Mouse (Mus musculus) thymus, adult 2 months (tissue): ENCODE data around the gene Atp5h. TPM values are rescaled to one million over a fixed set of nuclear protein-coding genes. Genes with fewer than 3 reads are reported as not detected.

Source experiments
- DNase-seq: peaks from one replicate; pipeline ENCODE4 v3.0.0; 2021
- H3K27ac ChIP-seq: fragments of 200-500 bp; 2 replicates; pipeline ENCODE4 v1.5.1; 2012; ENCODE audit warnings: low read length, control low read depth; ENCODE audit not compliant: control insufficient read depth, insufficient read depth
- H3K27me3 ChIP-seq: fragments of 200-500 bp; 2 replicates; pipeline ENCODE4 v1.6.1; 2012; ENCODE audit warnings: mild to moderate bottlenecking, low read length, moderate library complexity, mixed read lengths; ENCODE audit not compliant: control insufficient read depth, insufficient read depth
- H3K36me3 ChIP-seq: fragments of 200-500 bp; 2 replicates; pipeline ENCODE4 v1.6.1; 2012; ENCODE audit warnings: mild to moderate bottlenecking, low read length, moderate library complexity; ENCODE audit not compliant: control insufficient read depth, insufficient read depth
- H3K4me1 ChIP-seq: fragments of 200-500 bp; replicated peaks from 2 replicates; pipeline ENCODE4 v1.6.1; 2012; ENCODE audit warnings: low read length; ENCODE audit not compliant: control insufficient read depth, insufficient read depth
- H3K4me3 ChIP-seq: fragments of 200-500 bp; 2 replicates; pipeline ENCODE4 v1.5.1; 2012; ENCODE audit warnings: mild to moderate bottlenecking, low read length, control low read depth, moderate library complexity; ENCODE audit not compliant: control insufficient read depth, insufficient read depth
- CTCF ChIP-seq: fragments of 200-500 bp; IDR thresholded peaks from 2 replicates; pipeline ENCODE4 v1.5.1; 2012; ENCODE audit warnings: mild to moderate bottlenecking, control low read depth, low read length, moderate library complexity, borderline replicate concordance; ENCODE audit not compliant: control insufficient read depth, poor library complexity, insufficient read depth; ENCODE audit errors: extremely low read depth
- POLR2A ChIP-seq: fragments of 200-500 bp; IDR thresholded peaks from 2 replicates; pipeline ENCODE4 v1.6.1; 2012; ENCODE audit warnings: mild to moderate bottlenecking, low read length, control low read depth, moderate library complexity; ENCODE audit not compliant: control insufficient read depth, poor library complexity, insufficient read depth; ENCODE audit errors: extremely low read depth
- WGBS: fragments of 180-500 bp; shearing (Covaris S2); methylation state at CpG from one replicate; pipeline ENCODE4 v1.1.7; 2018; 5-methylcytosine and 5-hydroxymethylcytosine counted together
- polyA plus RNA-seq: library from polyadenylated mRNA; depleted of rRNA; stranded (reverse); fragments of >200 nt; gene quantifications from 2 replicates; pipeline ENCODE4 v1.2.3, GENCODE M21; 2012; rRNA removed

Gene Atp5h
- polyA plus RNA-seq, 1 experiment: 155 TPM

DNA sequence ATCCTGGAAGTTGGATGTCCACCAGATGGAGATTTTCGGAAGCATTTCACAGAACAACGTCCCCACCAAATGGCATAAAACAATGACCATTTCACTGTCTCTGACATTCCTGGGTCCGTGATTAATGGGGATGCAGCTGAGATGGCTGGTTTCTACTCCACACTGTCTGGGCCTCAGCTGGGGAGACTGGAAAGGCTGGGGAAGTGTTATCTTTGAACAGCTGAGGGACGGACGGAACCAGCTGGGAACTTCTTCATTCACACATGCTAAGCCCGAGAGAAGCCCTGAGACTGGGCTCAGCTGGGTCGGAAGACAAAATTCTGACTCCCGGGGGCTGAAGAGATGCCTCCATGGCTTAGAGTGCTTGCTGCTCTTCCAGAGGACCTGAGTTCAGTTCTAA lies 48.4 kb downstream of the Atp5h start:
- no peak for DNase-seq
- Histone ChIP-seq H3K4me3 (no peak overlapping the region), H3K4me1 (peaks cover 17% of the 10 kb centered on the region), H3K27me3 (peaks cover 18% of the 10 kb centered on the region), H3K27ac (no peak overlapping the region), H3K36me3 (no peaks in the 10 kb centered on the region)
- 91% methylated on average over 8 of the region's 8 CpGs for WGBS
- TF ChIP-seq POLR2A: no peak

DNA sequence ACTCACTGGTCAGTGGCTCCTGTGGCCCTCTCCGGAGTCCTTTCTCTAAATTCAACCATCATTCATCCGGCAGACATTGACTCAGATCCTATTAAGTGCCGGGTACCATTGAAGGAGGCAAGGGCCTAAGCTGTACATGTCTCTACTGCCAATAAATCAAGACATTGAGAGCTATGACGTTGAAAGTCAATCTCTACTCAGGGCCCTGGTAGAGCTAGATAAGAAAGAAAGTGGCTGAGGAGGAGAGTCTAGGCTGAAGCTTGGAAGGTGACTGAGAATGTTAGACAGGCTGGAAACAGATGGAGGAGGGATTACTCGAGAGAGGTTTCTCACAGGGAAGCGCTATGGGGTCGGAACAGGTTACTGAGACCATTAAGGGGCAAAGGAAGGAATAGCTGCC lies 49.4 kb downstream of the Atp5h start:
- Histone ChIP-seq H3K4me1 (peaks cover 23% of the 10 kb centered on the region), H3K4me3 (no peak overlapping the region), H3K36me3 (no peaks in the 10 kb centered on the region), H3K27ac (no peak overlapping the region), H3K27me3 (peaks cover 17% of the 10 kb centered on the region)
- WGBS: 68% methylated on average over 7 of the region's 7 CpGs
- DNase-seq: no peak
- TF ChIP-seq CTCF (no peak), POLR2A (no peak)

DNA sequence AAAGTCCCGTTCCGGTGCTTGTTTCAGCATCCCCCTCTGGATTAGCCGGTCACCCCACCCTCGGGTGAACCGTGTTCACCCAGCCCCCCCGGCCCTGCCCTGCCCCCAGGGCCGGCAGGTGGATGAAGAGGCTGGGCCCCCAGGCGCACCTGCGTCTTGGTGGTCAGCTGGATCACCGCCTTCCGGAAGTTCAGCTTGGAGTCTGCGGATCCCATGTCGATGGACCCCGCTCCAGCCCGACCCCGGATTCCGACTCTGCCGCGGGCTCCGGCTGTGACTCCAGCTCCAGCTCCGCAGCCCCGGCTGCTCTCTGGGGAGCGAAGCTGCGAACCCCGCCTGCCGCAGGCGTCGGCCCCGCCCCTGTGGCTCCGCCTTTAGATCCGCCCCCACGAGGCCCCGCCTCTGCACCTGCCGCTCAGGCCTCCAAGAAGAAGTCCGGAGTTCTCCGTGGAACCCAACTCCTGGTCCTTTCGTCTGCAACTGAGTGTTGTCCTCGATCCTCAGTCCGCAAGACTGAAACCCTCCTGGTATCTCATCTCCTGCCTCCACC lies 52.3 kb downstream of the Atp5h start, which contains the start of gene Hid1:
Gene Hid1 (minus strand): TSS at position 362 of the 550 bp plus-strand sequence.
- Histone ChIP-seq H3K36me3 (no peaks in the 10 kb centered on the region), H3K27me3 (no peaks in the 10 kb centered on the region), H3K27ac (no peak within 1 kb of the TSS), H3K4me1 (peaks cover 19% of the 10 kb centered on the region), H3K4me3 (peak within 1 kb of the TSS; percentile 85)
- TF ChIP-seq CTCF: no peak
- peak; percentile 84 for TF ChIP-seq POLR2A
- peak; percentile 92 for DNase-seq
- under 1% methylated on average over 39 of the region's 39 CpGs for WGBS

DNA sequence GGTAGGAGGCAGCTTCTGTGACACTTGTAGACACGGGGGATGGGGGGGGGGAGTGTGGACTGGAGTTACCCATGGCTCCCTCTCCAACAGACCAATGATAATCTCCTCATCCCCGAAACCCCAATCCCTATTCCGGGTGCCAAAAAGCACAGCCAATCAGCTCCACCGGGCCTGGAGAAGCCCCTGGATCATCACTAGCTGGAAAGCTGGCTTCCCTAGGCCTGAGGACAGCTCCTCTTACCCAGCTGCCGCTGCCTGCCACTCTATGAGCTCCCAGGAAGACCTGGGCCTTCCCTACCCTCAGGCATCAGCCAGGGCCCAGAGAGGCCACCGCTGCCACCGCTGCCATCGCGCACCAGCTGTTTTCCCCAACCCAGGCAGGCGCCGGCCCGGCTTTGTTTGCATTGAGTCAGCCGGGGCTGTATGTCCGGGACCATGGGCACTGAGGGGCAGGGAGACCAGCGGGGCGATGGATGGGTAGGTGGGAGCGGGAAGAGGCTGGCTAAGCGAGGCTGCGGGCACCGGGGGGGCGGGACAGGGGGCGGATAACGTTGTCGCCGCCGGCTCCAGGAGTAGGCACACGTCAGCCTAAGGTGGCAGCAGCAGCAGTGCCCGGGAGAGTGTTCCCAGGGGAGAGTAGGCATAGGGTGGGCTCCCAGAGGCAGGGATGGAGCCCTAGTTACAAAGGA lies 52.9 kb downstream of the Atp5h start:
- H3K27ac ChIP-seq: no peak overlapping the region
- peak overlapping the region; percentile 85 for H3K4me3 ChIP-seq
- WGBS: 6% methylated on average over 27 of the region's 28 CpGs
- peaks cover 19% of the 10 kb centered on the region for H3K4me1 ChIP-seq
- TF ChIP-seq POLR2A: no peak
- TF ChIP-seq CTCF: no peak
- H3K27me3 ChIP-seq: no peaks in the 10 kb centered on the region
- peak; percentile 43 for DNase-seq
- no peaks in the 10 kb centered on the region for H3K36me3 ChIP-seq

DNA sequence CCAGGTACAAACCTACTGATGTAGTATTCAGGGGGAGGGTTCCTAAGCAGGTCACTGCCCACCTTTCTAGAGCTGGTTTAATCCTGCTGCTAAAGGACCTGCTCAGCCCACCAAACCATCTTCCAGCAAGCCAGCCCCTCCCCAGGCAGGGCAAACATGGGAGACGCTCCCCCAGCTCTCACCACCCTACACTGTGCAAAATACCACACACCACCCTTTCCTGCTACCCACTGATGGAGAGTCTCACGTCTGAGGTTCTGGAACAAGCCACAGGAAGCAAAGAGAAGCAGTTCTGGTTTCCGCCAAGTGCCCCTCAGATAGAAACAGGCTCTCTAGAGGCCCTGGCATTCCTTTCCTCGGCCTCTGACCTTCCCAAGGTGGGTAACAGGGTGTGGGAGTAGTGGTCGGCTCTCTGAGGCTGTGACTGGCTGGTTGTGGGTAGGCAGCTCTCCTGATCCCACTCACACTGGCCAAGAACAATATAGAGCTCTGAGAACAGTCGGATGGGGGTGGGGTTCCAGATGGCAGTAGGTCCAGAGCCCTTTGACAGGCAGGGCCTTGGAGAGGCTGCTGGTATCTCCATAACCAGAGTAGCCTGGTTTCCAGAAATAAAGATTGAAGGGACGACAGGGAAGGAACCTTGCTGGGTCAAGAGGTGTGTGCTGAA lies 53.6 kb downstream of the Atp5h start:
- H3K4me1 ChIP-seq: peaks cover 19% of the 10 kb centered on the region
- no peaks in the 10 kb centered on the region for H3K27me3 ChIP-seq
- no peak overlapping the region for H3K27ac ChIP-seq
- 16% methylated on average over 7 of the region's 7 CpGs for WGBS
- TF ChIP-seq POLR2A (no peak), CTCF (no peak)
- H3K36me3 ChIP-seq: no peaks in the 10 kb centered on the region
- no peak for DNase-seq
- peak overlapping the region; percentile 85 for H3K4me3 ChIP-seq

Other genes starting within 250 kb of the Atp5h start
- gene Tmem104, start 232.5 kb downstream of the Atp5h start, polyA plus RNA-seq: 24.1 and 26.8 TPM in 2 replicates
- 9.8 and 11.8 TPM in 2 replicates for gene Nat9, start 232.1 kb downstream of the Atp5h start, polyA plus RNA-seq
- gene Grin2c, start 152.7 kb downstream of the Atp5h start, polyA plus RNA-seq: 6.5 and 7.1 TPM in 2 replicates
- 31.8 and 36.3 TPM in 2 replicates for gene Fdxr, start 142.9 kb downstream of the Atp5h start, polyA plus RNA-seq
- gene Fads6, start 122.3 kb downstream of the Atp5h start, polyA plus RNA-seq: 1.6 and 2.1 TPM in 2 replicates
- 0.26 and 0.32 TPM in 2 replicates for gene Otop2, start 112.8 kb downstream of the Atp5h start, polyA plus RNA-seq
- gene Ush1g, start 97.9 kb downstream of the Atp5h start, polyA plus RNA-seq: 0.05 and 0.11 TPM in 2 replicates
- 0.06 and 0.12 TPM in 2 replicates for gene Otop3, start 85.2 kb downstream of the Atp5h start, polyA plus RNA-seq
- gene Hid1, start 52.2 kb downstream of the Atp5h start, polyA plus RNA-seq: 127 and 143 TPM in 2 replicates
- 14.3 and 15.1 TPM in 2 replicates for gene Cdr2l, start 38.0 kb downstream of the Atp5h start, polyA plus RNA-seq
- gene Mrpl58, start 16.2 kb downstream of the Atp5h start, polyA plus RNA-seq: 144 and 166 TPM in 2 replicates
- gene Kctd2, start 166 bp upstream of the Atp5h start, polyA plus RNA-seq: 65.5 and 69.1 TPM in 2 replicates
- 0.79 and 0.80 TPM in 2 replicates for gene Trim80, start 20.6 kb upstream of the Atp5h start, polyA plus RNA-seq
- 446 and 456 TPM in 2 replicates for gene Slc16a5, start 42.5 kb upstream of the Atp5h start, polyA plus RNA-seq
- 86.1 and 91.3 TPM in 2 replicates for gene Armc7, start 55.7 kb upstream of the Atp5h start, polyA plus RNA-seq
- gene Nt5c, start 71.9 kb upstream of the Atp5h start, polyA plus RNA-seq: 122 and 145 TPM in 2 replicates
- gene Jpt1, start 94.4 kb upstream of the Atp5h start, polyA plus RNA-seq: 654 and 686 TPM in 2 replicates
- 102 and 105 TPM in 2 replicates for gene Sumo2, start 116.3 kb upstream of the Atp5h start, polyA plus RNA-seq
- 114 and 136 TPM in 2 replicates for gene Nup85, start 144.5 kb upstream of the Atp5h start, polyA plus RNA-seq
- gene Mrps7, start 184.0 kb upstream of the Atp5h start, polyA plus RNA-seq: 24.5 and 25.0 TPM in 2 replicates
- 102 and 106 TPM in 2 replicates for gene Gga3, start 184.1 kb upstream of the Atp5h start, polyA plus RNA-seq
- 188 and 215 TPM in 2 replicates for gene Mif4gd, start 193.0 kb upstream of the Atp5h start, polyA plus RNA-seq
- gene Slc25a19, start 208.3 kb upstream of the Atp5h start, polyA plus RNA-seq: 98.5 and 98.6 TPM in 2 replicates